ENCODE assay signal across 13 mouse cellular contexts in genomic region chr10:96266100-96266735, GRCm38 (mm10).
A peak's percentile ranks its signal among the peaks of the same experiment; 100 is the strongest.
DNase-seq lines count a peak whose midpoint lies in the region; ATAC-seq and TF ChIP-seq lines count a peak whose summit lies in the region.
"Had no signal": no experiment of that assay in that cellular context is flagged by ENCODE, and none has a peak within 500 bp of the region (broad histone marks: within the 10 kb centered on the region; RNA-seq: fewer than 3 reads in every experiment).

No protein-coding gene starts in this region.

- ATAC-seq in hindbrain, postnatal 0 days: no peak
- ATAC-seq in embryonic facial prominence, embryonic 14.5 days (ENCODE audit: low read depth): no peak
- no peak for ATAC-seq in intestine, postnatal 0 days

- H3K4me1 ChIP-seq in hindbrain, embryonic 10.5 days (replicated peaks): peaks cover 29% of the 10 kb centered on the region
- H3K4me1 ChIP-seq in hindbrain, postnatal 0 days (ENCODE audit: insufficient read depth, low read length): no peaks in the 10 kb centered on the region
- H3K4me1 ChIP-seq in CH12.LX (ENCODE audit: control insufficient read depth in 1 of 2, insufficient read depth in 2 of 2): peaks cover 23 to 60% of the 10 kb centered on the region in 2 experiments
- H3K4me1 ChIP-seq in embryonic facial prominence, embryonic 14.5 days (ENCODE audit: control insufficient read depth, insufficient read depth, low read length): peaks cover 30% of the 10 kb centered on the region
- H3K4me1 ChIP-seq in intestine, postnatal 0 days (replicated peaks; ENCODE audit: control insufficient read depth, insufficient read depth, low read length): no peaks in the 10 kb centered on the region
- H3K4me1 ChIP-seq: hindbrain, embryonic 15.5 days had no signal

- no peak overlapping the region for H3K9ac ChIP-seq in hindbrain, postnatal 0 days (replicated peaks; ENCODE audit: low read length)
- peak overlapping the region; percentile 88 for H3K9ac ChIP-seq in CH12.LX (ENCODE audit: insufficient read depth, low read depth)
- no peak overlapping the region for H3K9ac ChIP-seq in embryonic facial prominence, embryonic 14.5 days (ENCODE audit: low read depth, low read length)
- H3K9ac ChIP-seq in intestine, postnatal 0 days (ENCODE audit: low read depth, low read length): no peak overlapping the region
- H3K9ac ChIP-seq: embryonic facial prominence, embryonic 12.5 days; hindbrain, embryonic 15.5 days had no signal

- dilution Hi-C loops in CH12.LX (cut with MboI; ENCODE audit: extremely low pct_ligation_motif_present, extremely low pct_unique_long_range_greater_than_20kb, low sequenced_read_pairs): no loop called here

- TF ChIP-seq RAD21 in CH12.LX (IDR thresholded peaks at IDR 0.05; ENCODE audit: low read depth, low read length): peak; percentile 9

- DNase-seq in hindbrain, embryonic 10.5 days (ENCODE audit: low spot score): no peak
- DNase-seq in hindbrain, postnatal 0 days (ENCODE audit: low spot score): no peak
- DNase-seq in CH12.LX (ENCODE audit: extremely low read depth): peak; percentile 82
- peak; percentile 54 for DNase-seq in embryonic facial prominence, embryonic 14.5 days (ENCODE audit: low spot score)
- peak; percentile 9 for DNase-seq in lung, postnatal 14 days
- no peak for DNase-seq in kidney, postnatal 25 days
- DNase-seq: adrenal gland, postnatal 14 days; cerebellum, adult 11 months; right cerebral cortex, postnatal 4 days; thymus, adult 18-20 months had no signal

- H3K4me2 ChIP-seq in hindbrain, postnatal 0 days (ENCODE audit: low read depth, low read length): no peak overlapping the region
- peak overlapping the region; percentile 66 for H3K4me2 ChIP-seq in CH12.LX (ENCODE audit: insufficient read depth, low read depth, poor library complexity, severe bottlenecking)
- H3K4me2 ChIP-seq in embryonic facial prominence, embryonic 14.5 days (ENCODE audit: low read depth, low read length): no peak overlapping the region
- H3K4me2 ChIP-seq in intestine, postnatal 0 days (replicated peaks; ENCODE audit: low read depth): no peak overlapping the region
- H3K4me2 ChIP-seq: embryonic facial prominence, embryonic 12.5 days; hindbrain, embryonic 15.5 days had no signal

- H3K36me3 ChIP-seq in hindbrain, embryonic 10.5 days: no peaks in the 10 kb centered on the region
- H3K36me3 ChIP-seq in hindbrain, postnatal 0 days (ENCODE audit: insufficient read depth, low read length): no peaks in the 10 kb centered on the region
- H3K36me3 ChIP-seq in CH12.LX (replicated peaks in 1 of 2; ENCODE audit: control insufficient read depth in 1 of 2, insufficient read depth in 1 of 2, low read length in 1 of 2): no peaks in the 10 kb centered on the region
- no peaks in the 10 kb centered on the region for H3K36me3 ChIP-seq in embryonic facial prominence, embryonic 14.5 days (ENCODE audit: control insufficient read depth, insufficient read depth, low read length)
- H3K36me3 ChIP-seq in intestine, postnatal 0 days (ENCODE audit: control insufficient read depth, insufficient read depth): no peaks in the 10 kb centered on the region
- H3K36me3 ChIP-seq: embryonic facial prominence, embryonic 12.5 days; hindbrain, embryonic 15.5 days had no signal

- in situ Hi-C loops in CH12.LX (cut with MboI; ENCODE audit: low pct_ligation_motif_present, low pct_unique_long_range_greater_than_20kb, low sequenced_read_pairs): loop anchor here (5.0 kb wide), 1 partner anchor 106 kb away; no protein-coding TSS in a partner anchor

- no peaks in the 10 kb centered on the region for H3K79me2 ChIP-seq in CH12.LX (replicated peaks; ENCODE audit: control insufficient read depth, extremely low read depth, insufficient read depth, poor library complexity, severe bottlenecking)

- H3K4me3 ChIP-seq in hindbrain, embryonic 10.5 days: no peak overlapping the region
- H3K4me3 ChIP-seq in hindbrain, postnatal 0 days (ENCODE audit: low read length): no peak overlapping the region
- peak overlapping the region; percentile 35 to 54 (median 42) for H3K4me3 ChIP-seq in CH12.LX (replicated peaks in 1 of 3; ENCODE audit: low read depth in 2 of 3, low read length in 2 of 3, poor library complexity in 1 of 3)
- H3K4me3 ChIP-seq in embryonic facial prominence, embryonic 14.5 days (ENCODE audit: low read depth, low read length): no peak overlapping the region
- H3K4me3 ChIP-seq in intestine, postnatal 0 days (ENCODE audit: low read depth, low read length): no peak overlapping the region
- H3K4me3 ChIP-seq: embryonic facial prominence, embryonic 12.5 days; hindbrain, embryonic 15.5 days had no signal

- 80% methylated on average over 9 of the region's 9 CpGs for WGBS in hindbrain, embryonic 10.5 days
- 72% methylated on average over 9 of the region's 9 CpGs for WGBS in hindbrain, postnatal 0 days
- WGBS in embryonic facial prominence, embryonic 14.5 days: 66% methylated on average over 9 of the region's 9 CpGs
- WGBS in intestine, postnatal 0 days: 74% methylated on average over 9 of the region's 9 CpGs

- TF ChIP-seq CTCF in hindbrain, postnatal 0 days (IDR thresholded peaks at IDR 0.05; ENCODE audit: low read depth): no peak
- no peak for TF ChIP-seq CTCF in CH12.LX (conservative IDR thresholded peaks at IDR 0.05 in 1 of 2, IDR thresholded peaks at IDR 0.05 in 1 of 2; ENCODE audit: low read depth in 2 of 2, low read length in 2 of 2)
- TF ChIP-seq CTCF in intestine, postnatal 0 days (IDR thresholded peaks at IDR 0.05; ENCODE audit: low read depth): no peak

- peak; percentile 96 for TF ChIP-seq EP300 in CH12.LX (IDR thresholded peaks at IDR 0.05; ENCODE audit: low read length)

- TF ChIP-seq POLR2A in CH12.LX (IDR thresholded peaks at IDR 0.05; ENCODE audit: low read depth, low read length): peak; percentile 52

- no peaks in the 10 kb centered on the region for H3K27me3 ChIP-seq in hindbrain, embryonic 10.5 days (ENCODE audit: insufficient read depth, poor library complexity, severe bottlenecking)
- no peaks in the 10 kb centered on the region for H3K27me3 ChIP-seq in hindbrain, postnatal 0 days (ENCODE audit: insufficient read depth, low read length)
- H3K27me3 ChIP-seq in CH12.LX (replicated peaks): no peaks in the 10 kb centered on the region
- H3K27me3 ChIP-seq in embryonic facial prominence, embryonic 14.5 days (replicated peaks; ENCODE audit: control insufficient read depth, insufficient read depth, low read length): no peaks in the 10 kb centered on the region
- no peaks in the 10 kb centered on the region for H3K27me3 ChIP-seq in intestine, postnatal 0 days (replicated peaks; ENCODE audit: control insufficient read depth, insufficient read depth, low read length)
- H3K27me3 ChIP-seq: embryonic facial prominence, embryonic 12.5 days; hindbrain, embryonic 15.5 days had no signal

- H3K27ac ChIP-seq in hindbrain, embryonic 10.5 days: 0 out of 2 replicates have a peak overlapping the region, but pooled peaks have one; percentile 40
- H3K27ac ChIP-seq in hindbrain, postnatal 0 days: no peak overlapping the region
- peak overlapping the region; percentile 94 for H3K27ac ChIP-seq in CH12.LX (ENCODE audit: insufficient read depth, low read depth)
- H3K27ac ChIP-seq in embryonic facial prominence, embryonic 14.5 days (replicated peaks; ENCODE audit: low read depth, low read length): peak overlapping the region; percentile 76; the same call in 1 of the 2 replicates
- no peak overlapping the region for H3K27ac ChIP-seq in intestine, postnatal 0 days (ENCODE audit: low read depth, low read length)
- H3K27ac ChIP-seq: hindbrain, embryonic 15.5 days had no signal

- no peaks in the 10 kb centered on the region for H3K9me3 ChIP-seq in hindbrain, embryonic 10.5 days
- H3K9me3 ChIP-seq in hindbrain, postnatal 0 days (ENCODE audit: low read length): no peaks in the 10 kb centered on the region
- H3K9me3 ChIP-seq in CH12.LX (replicated peaks; ENCODE audit: low read length): no peaks in the 10 kb centered on the region
- H3K9me3 ChIP-seq in embryonic facial prominence, embryonic 14.5 days (ENCODE audit: control insufficient read depth, low read length): no peaks in the 10 kb centered on the region
- H3K9me3 ChIP-seq in intestine, postnatal 0 days (ENCODE audit: control insufficient read depth): no peaks in the 10 kb centered on the region
- H3K9me3 ChIP-seq: hindbrain, embryonic 15.5 days had no signal

TF ChIP-seq in CH12.LX, 34 proteins besides CTCF, POLR2A, EP300 and RAD21 (continues in another document):
- TF ChIP-seq USF2 (conservative IDR thresholded peaks at IDR 0.05; ENCODE audit: low read depth, low read length): no peak
- TF ChIP-seq KAT2A (IDR thresholded peaks at IDR 0.05; ENCODE audit: insufficient replicate concordance, low read length): 0 out of 2 replicates have a peak, but pooled peaks have one; percentile 63
- peak; percentile 23; the same call in 1 of the 2 replicates for TF ChIP-seq HCFC1 (IDR thresholded peaks at IDR 0.05; ENCODE audit: low read depth, low read length)
- 0 out of 2 replicates have a peak, but pooled peaks have one; percentile 24 for TF ChIP-seq SIN3A (IDR thresholded peaks at IDR 0.05; ENCODE audit: low read length)
- TF ChIP-seq USF1 (IDR thresholded peaks at IDR 0.05; ENCODE audit: low read depth, low read length): no peak
- peak; percentile 56; the same call in 1 of the 2 replicates for TF ChIP-seq MAX (IDR thresholded peaks at IDR 0.05; ENCODE audit: low read length)
- 0 out of 2 replicates have a peak, but pooled peaks have one; percentile 63 for TF ChIP-seq MAFK (IDR thresholded peaks at IDR 0.05; ENCODE audit: insufficient replicate concordance, low read length)
- peak; percentile 88 for TF ChIP-seq MEF2A (IDR thresholded peaks at IDR 0.05; ENCODE audit: borderline replicate concordance, low read depth, low read length)
- peak; percentile 6 for TF ChIP-seq SMC3 (IDR thresholded peaks at IDR 0.05; ENCODE audit: low read depth, low read length)
- no peak for TF ChIP-seq UBTF (IDR thresholded peaks at IDR 0.05; ENCODE audit: low read depth, low read length)
- no peak for TF ChIP-seq NELFE (IDR thresholded peaks at IDR 0.05; ENCODE audit: low read depth, low read length)
- peak; percentile 18; the same call in 1 of the 2 replicates for TF ChIP-seq E2F4 (IDR thresholded peaks at IDR 0.05; ENCODE audit: insufficient replicate concordance, low read depth, low read length)
- no peak for TF ChIP-seq MXI1 (IDR thresholded peaks at IDR 0.05; ENCODE audit: low read depth, low read length)
- TF ChIP-seq GABPA (IDR thresholded peaks at IDR 0.05; ENCODE audit: insufficient replicate concordance, low read depth, low read length): no peak
- no peak for TF ChIP-seq ELF1 (IDR thresholded peaks at IDR 0.05; ENCODE audit: low read depth, low read length)
- peak; percentile 95 for TF ChIP-seq MAZ (IDR thresholded peaks at IDR 0.05; ENCODE audit: low read depth, low read length)
- peak; percentile 29; the same call in 1 of the 2 replicates for TF ChIP-seq CHD1 (IDR thresholded peaks at IDR 0.05; ENCODE audit: low read depth, low read length)
- peak; percentile 80 for TF ChIP-seq TBP (conservative IDR thresholded peaks at IDR 0.05; ENCODE audit: low read depth, low read length)
- peak; percentile 96 for TF ChIP-seq IRF4 (IDR thresholded peaks at IDR 0.05; ENCODE audit: low read depth, low read length)
- peak; percentile 21 for TF ChIP-seq JUN (IDR thresholded peaks at IDR 0.05; ENCODE audit: insufficient read depth, low read depth, low read length)

Comparison
In these comparisons a context has a peak if more than half of its experiments do, and no peak if none do; other contexts are left out.
1. H3K27ac ChIP-seq: peak in hindbrain, embryonic 10.5 days (single experiment), CH12.LX (single experiment) and embryonic facial prominence, embryonic 14.5 days (single experiment); none in hindbrain, postnatal 0 days (single experiment) and intestine, postnatal 0 days (single experiment).
2. DNase-seq: peak in CH12.LX (single experiment), embryonic facial prominence, embryonic 14.5 days (single experiment) and lung, postnatal 14 days (single experiment); none in hindbrain, embryonic 10.5 days (single experiment), hindbrain, postnatal 0 days (single experiment) and kidney, postnatal 25 days (0 of 2).
3. H3K4me3 ChIP-seq: peak in CH12.LX (3 of 3); none in hindbrain, embryonic 10.5 days (single experiment), hindbrain, postnatal 0 days (single experiment), embryonic facial prominence, embryonic 14.5 days (single experiment) and intestine, postnatal 0 days (single experiment).